ENCODE assay signal across 18 mouse cellular contexts in genomic region chr2:165970767-165971166, GRCm38 (mm10).
"Had no signal": no experiment of that assay in that cellular context is flagged by ENCODE, and none has a peak within 500 bp of the region (broad histone marks: within the 10 kb centered on the region; RNA-seq: fewer than 3 reads in every experiment).

No protein-coding gene starts in this region.

- DNase-seq: kidney, adult 18-20 months; kidney, adult 9 months; kidney, postnatal 14 days; layer of hippocampus, postnatal 36 days; liver, postnatal 0 days; lung, embryonic 14.5 days; right cerebral cortex, adult 18-20 months; right cerebral cortex, postnatal 14 days; right cerebral cortex, postnatal 4 days; thymus, postnatal 36 days had no signal

- H3K36me3 ChIP-seq: midbrain, embryonic 12.5 days; midbrain, embryonic 15.5 days; neural tube, embryonic 12.5 days; neural tube, embryonic 15.5 days; stomach, embryonic 15.5 days had no signal

- H3K9me3 ChIP-seq: midbrain, embryonic 12.5 days; midbrain, embryonic 15.5 days; neural tube, embryonic 12.5 days; neural tube, embryonic 15.5 days; stomach, embryonic 15.5 days had no signal

- H3K27me3 ChIP-seq: midbrain, embryonic 12.5 days; midbrain, embryonic 15.5 days; neural tube, embryonic 12.5 days; neural tube, embryonic 15.5 days; stomach, embryonic 15.5 days had no signal

- H3K4me3 ChIP-seq: layer of hippocampus, adult 2 months; left cerebral cortex, adult 2 months; midbrain, embryonic 12.5 days; midbrain, embryonic 15.5 days; neural tube, embryonic 12.5 days; neural tube, embryonic 15.5 days; stomach, embryonic 15.5 days had no signal

- H3K9ac ChIP-seq: liver, embryonic 14.5 days; liver, postnatal 0 days; lung, embryonic 14.5 days; midbrain, embryonic 12.5 days; midbrain, embryonic 15.5 days; neural tube, embryonic 12.5 days; neural tube, embryonic 15.5 days; stomach, embryonic 15.5 days had no signal

- H3K27ac ChIP-seq: layer of hippocampus, adult 2 months; left cerebral cortex, adult 2 months; liver, embryonic 14.5 days; midbrain, embryonic 12.5 days; midbrain, embryonic 15.5 days; neural tube, embryonic 12.5 days; neural tube, embryonic 15.5 days; stomach, embryonic 15.5 days had no signal
